Mouse (Mus musculus) liver, adult (tissue): Measurements from ENCODE around the gene Nudt3.

Experiments used
- GATA4 ChIP-seq: IDR thresholded peaks from 2 replicates; pipeline ENCODE4 v1.6.1; 2014; ENCODE audit warnings: mild to moderate bottlenecking, low read length; ENCODE audit not compliant: insufficient replicate concordance

The Nudt3 gene

DNA sequence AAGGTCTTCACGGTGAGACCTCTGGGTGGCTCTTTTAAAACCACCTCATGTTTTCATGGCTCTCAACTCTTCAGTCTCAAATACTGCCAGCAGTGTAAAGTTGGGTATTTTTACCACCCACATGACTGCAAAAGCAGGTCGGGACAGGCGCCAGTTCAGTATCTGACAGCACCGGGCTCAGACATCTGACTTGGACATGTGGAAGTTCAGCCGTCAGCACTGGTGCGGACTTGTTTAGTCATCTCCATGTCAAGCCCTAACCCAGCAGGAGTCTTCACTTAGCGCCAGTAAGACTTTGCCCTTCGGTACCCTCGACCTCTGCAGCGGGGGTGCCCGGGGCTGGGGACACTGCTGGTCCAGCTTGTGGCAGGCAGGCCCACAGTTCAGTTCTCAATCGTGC lies 36.0 kb downstream of the Nudt3 start:
- no peak for TF ChIP-seq GATA4

DNA sequence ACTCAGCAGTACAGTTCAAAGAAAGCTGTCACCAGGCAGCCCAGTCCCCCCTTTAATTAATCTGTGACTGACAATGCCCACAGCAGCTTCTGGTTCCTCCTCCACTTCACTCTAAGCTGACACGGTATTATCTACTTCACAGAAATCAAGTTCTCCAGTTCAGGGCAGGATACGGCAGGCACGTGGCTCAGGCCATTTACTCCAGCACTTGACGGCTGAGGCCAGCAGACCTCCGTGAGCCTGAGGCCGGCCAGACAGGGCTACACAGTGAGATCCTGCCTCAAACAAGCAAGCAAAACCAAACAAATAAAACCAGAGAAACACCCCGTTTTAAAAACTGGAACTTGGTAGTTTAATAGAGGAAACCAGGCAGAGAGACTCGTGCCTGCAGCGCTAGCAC lies 36.6 kb downstream of the Nudt3 start:
- TF ChIP-seq GATA4: no peak

DNA sequence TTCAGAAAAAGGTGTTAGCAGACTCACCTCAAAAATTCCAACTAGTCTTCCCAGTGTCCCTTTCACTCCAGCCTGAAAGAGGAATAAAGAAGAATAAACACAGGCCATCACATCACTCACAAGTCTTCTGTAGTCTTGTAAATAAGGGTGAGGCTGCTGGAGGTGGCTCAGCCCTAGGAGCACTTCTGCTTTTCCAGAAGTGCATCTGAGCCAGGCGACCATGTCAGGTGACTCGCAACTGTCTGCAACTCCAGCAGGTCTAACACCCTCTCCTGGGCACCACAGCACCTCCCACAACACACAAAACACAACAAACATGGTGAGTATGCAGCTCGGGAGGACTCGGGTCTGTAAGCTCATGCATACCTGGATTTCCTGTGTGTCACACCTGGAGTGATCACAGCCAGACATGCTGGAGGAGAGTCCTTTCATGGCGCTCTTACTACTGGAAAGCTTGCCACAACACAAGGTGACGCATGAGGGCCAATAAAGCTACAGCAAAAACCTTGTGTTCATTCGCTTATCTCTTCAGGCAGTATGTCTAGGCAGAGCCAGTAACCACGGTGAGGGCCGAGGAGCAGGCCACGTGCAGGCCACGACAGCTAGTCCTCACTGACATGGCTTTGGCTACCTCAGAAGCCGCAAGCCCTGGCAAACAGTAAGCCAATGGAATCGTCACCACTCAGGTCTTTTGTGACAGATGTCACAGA lies 40.0 kb downstream of the Nudt3 start:
- TF ChIP-seq GATA4: no peak

DNA sequence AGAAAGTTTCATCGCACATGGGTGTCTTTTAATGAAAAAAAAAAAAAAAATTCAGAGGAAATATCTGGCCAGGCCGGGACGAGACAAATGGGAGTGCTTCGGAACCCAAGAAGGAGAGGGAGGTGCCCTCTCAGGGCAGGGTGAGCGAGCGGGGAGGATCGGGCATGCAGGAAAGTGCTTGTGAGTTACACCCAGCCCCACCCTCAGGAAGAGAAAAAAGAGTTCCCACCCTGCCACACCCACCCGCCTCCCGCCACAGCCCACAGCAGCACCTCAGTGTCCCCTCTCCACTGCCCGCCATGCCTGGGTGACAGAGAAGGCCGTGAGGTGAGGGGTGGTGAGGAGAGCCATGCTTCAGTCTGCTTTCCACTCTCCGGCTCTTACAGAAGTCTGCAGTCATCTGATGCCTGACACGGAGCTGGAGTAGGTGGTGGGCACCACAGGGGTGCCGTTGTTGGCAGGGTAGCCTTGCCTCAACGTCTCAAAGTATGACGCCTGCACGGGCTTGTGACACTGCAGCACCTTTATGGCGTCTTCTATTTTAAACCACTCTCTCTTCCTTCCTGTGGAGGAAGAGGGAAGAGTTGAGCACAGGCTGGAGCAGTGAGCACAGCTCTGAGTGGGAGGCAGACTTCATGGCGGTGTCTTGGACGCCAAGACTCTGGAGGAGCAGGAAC lies 42.8 kb downstream of the Nudt3 start:
- TF ChIP-seq GATA4: no peak

DNA sequence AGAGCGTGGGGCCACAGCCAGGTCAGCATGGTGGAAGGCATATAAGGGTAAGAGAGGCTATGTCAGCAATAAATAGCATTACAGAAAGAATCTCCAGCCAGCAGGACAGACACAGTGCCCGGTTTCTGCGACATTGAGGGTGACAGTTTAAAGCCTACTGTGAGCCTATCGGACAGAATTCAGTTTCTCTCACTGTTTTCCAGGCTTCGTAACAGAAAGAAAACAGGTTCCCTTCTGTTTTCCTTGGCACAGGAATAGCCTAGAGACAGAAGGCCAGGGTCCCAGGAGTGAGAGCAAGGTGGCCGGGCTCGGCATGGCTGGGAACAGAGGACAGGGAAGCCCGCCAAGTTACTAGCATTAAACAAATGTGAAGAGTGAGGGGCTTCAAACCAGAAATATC lies 43.5 kb downstream of the Nudt3 start:
- no peak for TF ChIP-seq GATA4

DNA sequence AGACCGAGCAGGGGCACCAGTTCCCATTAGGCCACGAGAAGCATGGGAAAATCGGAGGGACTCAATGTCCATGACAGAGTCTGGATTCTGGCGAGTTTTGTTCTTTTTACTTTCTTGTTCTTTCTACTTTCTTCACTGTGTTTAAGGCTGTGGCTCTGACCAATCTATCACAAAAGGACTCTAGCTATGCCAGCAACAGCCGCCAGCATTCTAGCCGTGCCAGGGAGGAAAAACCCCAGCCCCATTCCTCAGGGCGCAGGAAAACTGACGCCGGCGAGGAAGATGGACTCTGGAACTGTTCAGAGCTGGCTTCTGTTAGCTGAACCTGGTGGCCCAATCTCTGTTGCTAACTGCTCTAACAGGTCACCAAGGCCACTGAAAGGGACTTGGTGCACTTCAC lies 44.8 kb downstream of the Nudt3 start:
- no peak for TF ChIP-seq GATA4

DNA sequence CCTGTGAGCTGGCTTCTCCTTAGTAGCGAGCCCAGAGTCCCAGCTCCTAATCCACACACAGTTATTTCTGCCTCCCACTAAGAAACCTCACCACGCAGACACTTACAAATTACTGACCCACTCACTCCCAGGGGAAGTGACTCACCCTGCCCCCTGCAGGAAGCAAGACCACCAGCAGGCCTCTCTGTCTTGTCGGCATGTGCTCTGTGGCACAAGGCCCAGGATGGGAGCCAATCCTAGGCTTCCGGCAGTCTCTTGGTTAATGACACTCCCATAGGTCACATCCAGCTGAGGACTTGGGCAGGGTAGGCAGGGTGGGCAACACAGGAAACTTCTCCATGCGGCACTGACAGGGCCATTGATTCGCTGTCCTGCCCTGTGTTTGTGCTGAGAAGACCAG lies 45.8 kb downstream of the Nudt3 start:
- TF ChIP-seq GATA4: no peak

DNA sequence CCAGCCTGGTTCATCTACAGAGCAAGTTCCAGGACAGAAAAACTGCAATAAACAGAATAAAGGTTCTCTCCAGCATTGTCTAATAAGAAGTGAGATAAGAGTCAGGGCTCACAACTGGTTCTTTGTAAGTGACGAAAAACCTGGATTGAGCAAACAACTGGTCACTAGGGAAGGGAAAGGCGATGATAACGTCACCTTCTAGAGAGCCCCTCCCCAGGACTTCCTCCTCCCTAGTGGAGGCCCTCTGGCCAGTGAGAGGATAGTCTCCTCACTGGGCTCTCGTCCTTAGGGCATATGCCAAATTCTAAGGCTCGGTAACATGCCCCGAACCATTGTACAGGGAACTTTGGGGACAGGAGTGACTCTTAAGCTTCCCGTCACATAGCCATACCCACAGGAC lies 47.2 kb downstream of the Nudt3 start:
- TF ChIP-seq GATA4: no peak

DNA sequence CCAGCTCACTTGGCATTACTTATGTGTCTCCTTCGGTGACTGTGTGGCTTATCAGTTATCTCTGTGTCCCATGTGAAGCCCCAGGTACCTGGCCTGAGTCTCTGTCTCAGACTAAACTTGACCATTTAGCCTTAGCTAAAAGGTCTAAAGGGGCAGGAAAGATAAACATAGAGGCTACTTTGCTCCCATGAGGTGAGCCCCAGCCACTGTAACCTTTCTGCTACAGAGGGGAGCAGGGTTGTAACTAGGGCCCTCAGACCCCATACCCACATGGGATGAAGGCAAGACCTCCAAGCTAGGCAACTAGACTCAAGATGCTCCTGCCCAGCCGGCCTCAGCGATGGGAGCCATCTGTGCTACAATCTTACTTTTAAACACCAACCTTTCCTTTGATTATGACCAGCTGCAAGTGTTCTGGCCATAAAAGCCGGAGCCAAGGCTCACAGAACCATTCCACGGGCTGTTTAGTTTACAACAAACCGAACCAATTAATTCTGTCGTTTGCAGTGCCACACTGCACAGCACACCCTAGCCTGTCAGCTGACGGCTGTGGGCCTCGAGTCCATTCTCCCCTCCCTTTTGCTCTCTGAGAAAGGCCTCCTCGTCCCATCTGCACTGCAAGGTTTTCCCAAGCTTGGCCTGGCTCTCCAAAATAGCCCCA lies 48.0 kb downstream of the Nudt3 start:
- no peak for TF ChIP-seq GATA4

DNA sequence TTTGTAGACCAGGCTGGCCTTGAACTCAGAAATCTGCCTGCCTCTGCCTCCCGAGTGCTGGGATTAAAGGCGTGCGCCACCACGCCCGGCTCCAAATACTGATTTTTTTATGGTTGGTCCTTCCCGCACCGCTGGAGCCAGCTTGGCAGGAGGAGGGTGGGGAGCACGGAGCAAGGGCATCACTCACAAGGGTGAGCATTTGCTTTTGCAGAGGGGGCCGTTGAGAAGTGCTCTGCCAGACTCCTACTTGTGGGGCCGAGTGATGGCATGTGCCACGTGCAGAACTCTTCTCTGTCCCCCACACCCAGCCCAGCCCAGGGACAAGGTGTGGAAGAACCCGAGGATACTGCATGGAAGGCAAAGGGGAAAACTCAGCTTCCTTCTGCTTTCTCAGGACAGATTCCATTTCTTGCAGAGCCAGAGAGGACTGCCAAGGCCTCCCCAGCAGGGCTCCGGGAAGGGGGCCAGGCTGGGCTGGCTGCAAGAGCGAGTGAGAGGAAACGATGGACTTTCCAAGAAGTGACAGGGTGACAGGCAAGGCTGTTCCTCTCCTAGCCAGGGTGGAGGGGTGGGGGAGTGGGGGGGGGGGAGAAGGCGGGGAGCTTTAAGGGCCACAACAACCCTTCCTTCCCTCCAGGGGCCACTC lies 48.7 kb downstream of the Nudt3 start:
- TF ChIP-seq GATA4: no peak

DNA sequence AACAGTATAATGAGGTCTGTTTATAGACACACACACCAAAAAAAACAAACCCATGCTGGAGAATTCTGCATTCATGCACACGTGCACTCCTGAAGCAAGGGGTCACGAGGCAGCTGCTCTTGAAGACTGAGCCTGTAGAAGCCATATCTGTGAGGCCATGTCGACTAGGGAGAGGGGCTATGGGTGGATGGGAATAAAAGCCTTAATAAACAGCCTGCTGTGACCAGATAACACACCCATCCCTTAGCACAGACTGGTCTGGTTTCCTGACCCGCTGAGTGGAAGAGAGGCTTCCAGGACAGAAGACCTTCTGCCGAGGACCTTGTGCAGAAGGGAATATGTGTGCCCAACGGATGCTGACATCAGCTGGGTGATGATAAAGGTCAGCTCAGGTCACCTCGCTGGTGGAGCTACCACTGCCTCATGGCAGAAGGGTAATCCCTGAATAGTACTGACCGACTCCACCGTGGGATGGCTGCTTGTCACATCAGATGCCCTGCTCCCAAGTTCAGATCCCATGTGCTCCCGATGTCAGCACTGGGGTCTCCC lies 49.4 kb downstream of the Nudt3 start:
- TF ChIP-seq GATA4: no peak

DNA sequence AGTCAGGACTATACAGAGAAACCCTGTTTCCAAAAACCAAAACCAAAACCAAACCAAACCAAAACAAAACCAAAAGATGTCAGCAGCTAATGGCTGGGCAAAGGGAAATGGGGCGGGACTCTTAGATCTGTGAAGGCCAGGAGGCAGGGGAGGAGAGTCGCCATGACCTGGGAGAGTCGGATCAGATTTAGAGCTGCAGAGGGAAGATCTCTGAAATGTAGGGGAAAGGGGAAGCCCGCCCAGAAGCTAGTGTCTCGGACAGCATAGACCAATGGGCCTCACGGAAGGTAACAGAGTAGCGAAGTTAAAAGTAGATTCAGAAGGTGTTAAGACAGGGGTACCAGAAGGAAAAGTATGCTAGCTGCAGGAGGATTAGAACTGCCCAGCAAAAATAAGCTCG lies 52.0 kb downstream of the Nudt3 start:
- no peak for TF ChIP-seq GATA4

DNA sequence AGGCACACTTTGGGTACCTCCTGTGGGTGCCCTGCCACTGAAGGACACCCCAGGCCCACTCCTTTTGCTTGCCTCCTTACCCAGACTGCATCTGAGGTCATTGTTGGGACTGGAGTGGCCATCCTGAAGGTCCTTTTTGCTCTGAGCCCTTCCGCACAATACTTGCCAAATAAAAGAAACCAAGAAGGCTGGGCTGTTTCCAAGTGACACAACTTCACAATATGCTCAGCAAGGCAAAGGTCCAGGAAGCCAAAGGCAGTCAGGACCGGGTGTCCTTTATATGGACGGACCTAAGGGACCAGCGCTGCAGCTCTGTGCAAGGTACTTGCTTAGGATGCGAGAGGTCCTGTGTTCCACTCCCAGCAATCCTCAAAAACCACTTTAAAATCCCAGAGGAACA lies 55.1 kb downstream of the Nudt3 start:
- no peak for TF ChIP-seq GATA4

DNA sequence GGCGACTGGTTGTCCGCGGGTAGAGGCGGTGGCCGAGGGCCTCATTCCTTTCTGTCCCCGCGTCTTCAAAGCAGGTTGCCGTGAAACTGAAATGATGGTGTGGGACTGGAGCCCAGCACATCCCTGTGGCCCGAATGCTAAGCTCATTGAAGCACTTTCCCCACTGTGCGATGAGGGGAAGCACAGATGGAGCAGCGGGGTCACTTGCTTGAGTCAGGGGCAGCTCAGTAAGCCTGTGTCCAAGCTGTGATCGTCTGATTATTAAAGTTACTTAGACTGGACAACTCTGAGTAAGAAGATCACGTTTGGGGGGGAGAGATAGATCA lies 57.4 kb downstream of the Nudt3 start:
- no peak for TF ChIP-seq GATA4

DNA sequence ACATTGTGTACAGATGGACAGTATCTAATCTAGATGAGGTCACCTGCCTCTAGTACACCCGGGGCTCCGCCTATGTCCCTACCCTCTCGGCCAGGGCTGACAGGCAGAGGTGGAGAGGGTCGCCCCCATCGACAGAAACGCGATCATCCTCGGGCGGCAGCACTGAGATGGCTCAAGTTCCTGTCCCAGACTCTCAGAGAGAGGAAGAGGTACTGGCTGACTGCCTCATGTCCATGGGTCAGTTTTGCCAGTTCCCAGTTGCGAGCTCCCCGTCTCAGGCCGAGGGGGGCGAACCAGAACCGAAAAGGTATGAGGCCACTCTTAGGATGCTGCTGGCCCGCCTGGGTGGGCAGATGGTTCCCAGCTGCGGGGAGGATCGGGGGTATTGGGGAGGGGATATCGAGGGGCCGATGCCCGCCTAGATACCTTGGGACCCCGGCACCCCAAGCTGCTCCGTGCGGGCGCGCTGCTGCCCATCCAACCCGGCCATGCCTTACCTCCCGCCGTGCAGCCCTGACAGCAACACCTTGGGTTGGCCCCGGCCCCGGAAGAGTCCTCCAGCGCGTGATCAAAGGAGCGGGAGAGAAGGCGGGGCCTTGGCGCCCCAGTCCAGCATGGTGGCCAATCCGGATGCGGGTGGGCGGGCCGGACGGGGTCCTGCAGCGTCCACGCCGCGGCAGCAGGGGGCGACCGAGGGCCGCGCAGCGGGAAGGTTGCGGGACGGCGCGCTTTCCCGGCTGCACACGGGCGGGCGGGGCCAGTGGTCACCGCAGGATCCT lies 57.9 kb downstream of the Nudt3 start, which contains the start of gene AI413582:
Gene AI413582, minus strand, starts transcription at position 594 of the 779 bp plus-strand sequence.
- no peak for TF ChIP-seq GATA4

DNA sequence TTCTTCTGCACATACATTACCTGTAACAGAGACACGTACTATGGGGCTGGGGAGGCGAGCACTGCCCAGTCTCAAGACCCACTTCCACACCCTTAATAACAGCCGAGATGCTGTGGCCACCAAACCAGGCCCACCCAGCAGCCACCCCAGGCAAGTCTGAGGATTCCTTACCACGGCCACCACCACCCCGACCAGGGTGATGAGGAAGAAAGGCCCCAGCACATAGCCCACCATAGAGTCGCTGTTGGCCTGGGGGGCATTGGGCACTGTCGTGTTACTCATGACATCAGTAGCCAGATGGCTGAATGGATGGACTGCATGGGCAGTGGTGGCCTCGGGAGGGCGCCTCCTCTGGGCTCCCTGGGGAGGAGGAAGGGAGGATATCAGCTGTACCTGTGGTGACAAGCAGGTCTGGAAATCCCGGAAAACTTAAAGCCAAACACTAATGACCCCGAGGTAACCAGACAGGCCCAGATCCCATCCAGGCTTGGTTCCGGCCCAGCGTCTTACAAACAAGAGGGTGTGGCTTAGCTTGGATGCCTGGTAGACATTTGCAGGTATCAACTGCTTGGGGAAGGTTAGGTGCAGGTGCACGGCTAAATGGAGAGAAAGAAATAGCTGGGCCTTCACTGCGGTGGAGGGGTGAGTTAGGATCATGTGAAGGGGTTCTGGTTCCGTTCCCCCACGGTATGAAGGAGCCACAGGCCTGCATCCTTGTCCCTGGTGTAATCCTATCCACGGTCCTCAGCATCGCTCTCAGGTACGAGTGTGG lies 58.7 kb downstream of the Nudt3 start:
- no peak for TF ChIP-seq GATA4
